ENCODE assay signal across 9 mouse cellular contexts in the genomic region with DNA sequence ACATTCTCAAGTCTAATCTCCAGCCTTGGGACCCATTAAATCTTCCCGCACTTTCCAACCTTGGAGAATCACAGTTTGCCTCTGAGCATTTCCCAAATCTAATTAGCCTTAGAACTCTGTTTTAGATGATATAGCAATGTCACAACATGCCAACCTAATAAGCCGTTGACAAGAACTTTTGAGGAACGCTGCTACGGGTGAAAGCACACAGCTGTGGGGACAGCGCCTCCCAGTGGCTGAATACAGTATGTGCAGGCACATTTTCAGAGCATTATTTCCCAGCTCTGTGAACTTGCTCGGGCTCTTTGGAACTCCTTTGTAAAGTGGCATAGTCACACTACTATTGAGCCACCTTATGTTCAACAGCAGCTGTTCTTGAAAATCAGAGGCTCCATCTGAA.
DNase-seq lines count a peak whose midpoint lies in the region; ATAC-seq and TF ChIP-seq lines count a peak whose summit lies in the region.
"Had no signal": no experiment of that assay in that cellular context is flagged by ENCODE, and none has a peak within 500 bp of the region (broad histone marks: within the 10 kb centered on the region; RNA-seq: fewer than 3 reads in every experiment).

No protein-coding gene starts in this region.

- no peak for ATAC-seq in hindbrain, embryonic 12.5 days (ENCODE audit: low FRiP score)
- ATAC-seq in inflammation-experienced regulatory T-cells, adult 6 months, result peak; percentile 66
- no peak for ATAC-seq in erythroid progenitor cell, adult 5-6 weeks (replicated peaks; ENCODE audit: low FRiP score, poor library complexity, severe bottlenecking)

- H3K27me3 ChIP-seq in hindbrain, embryonic 10.5 days (ENCODE audit: insufficient read depth, poor library complexity, severe bottlenecking), result no peaks in the 10 kb centered on the region
- no peaks in the 10 kb centered on the region for H3K27me3 ChIP-seq in hindbrain, embryonic 12.5 days
- H3K27me3 ChIP-seq in spleen, adult 2 months (ENCODE audit: control insufficient read depth, insufficient read depth, low read length), result no peaks in the 10 kb centered on the region

- H3K27ac ChIP-seq in hindbrain, embryonic 10.5 days, result no peak overlapping the region
- H3K27ac ChIP-seq in hindbrain, embryonic 12.5 days, result no peak overlapping the region
- H3K27ac ChIP-seq in spleen, adult 2 months (ENCODE audit: insufficient read depth, low read length), result no peak overlapping the region
- H3K27ac ChIP-seq in bone marrow, adult 2 months (ENCODE audit: control insufficient read depth, insufficient read depth, low read depth, low read length, poor library complexity), result no peak overlapping the region
- H3K27ac ChIP-seq: macrophage had no signal

- peak; percentile 62 for DNase-seq in hindbrain, embryonic 10.5 days (ENCODE audit: low spot score)
- DNase-seq in spleen, adult 2 months (ENCODE audit: low read depth in 1 of 2, low spot score in 2 of 2), result no peak
- DNase-seq in spleen, adult 12 weeks (ENCODE audit: low spot score), result no peak
- peak; percentile 72 for DNase-seq in retina, embryonic 14.5 days (ENCODE audit: low spot score)

- H3K4me1 ChIP-seq in hindbrain, embryonic 10.5 days (replicated peaks), result 0 out of 2 replicates have a peak, but pooled peaks cover 2% of the 10 kb centered on the region
- H3K4me1 ChIP-seq in hindbrain, embryonic 12.5 days, result no peaks in the 10 kb centered on the region
- no peaks in the 10 kb centered on the region for H3K4me1 ChIP-seq in spleen, adult 2 months (ENCODE audit: control insufficient read depth, insufficient read depth, insufficient read length)
- H3K4me1 ChIP-seq in bone marrow, adult 2 months (ENCODE audit: control insufficient read depth, insufficient read depth, low read length), result no peaks in the 10 kb centered on the region

- peak; percentile 67; the same call in 1 of the 2 replicates for TF ChIP-seq CTCF in spleen, adult 2 months (IDR thresholded peaks at IDR 0.05; ENCODE audit: extremely low read depth, insufficient read depth, insufficient read length, insufficient replicate concordance)
- peak; percentile 89 for TF ChIP-seq CTCF in bone marrow, adult 2 months (IDR thresholded peaks at IDR 0.05; ENCODE audit: control insufficient read depth, insufficient read depth, low read length)

- H3K9me3 ChIP-seq in hindbrain, embryonic 10.5 days, result no peaks in the 10 kb centered on the region
- no peaks in the 10 kb centered on the region for H3K9me3 ChIP-seq in hindbrain, embryonic 12.5 days (replicated peaks)

- no peak overlapping the region for H3K9ac ChIP-seq in hindbrain, embryonic 12.5 days

- no peak overlapping the region for H3K4me2 ChIP-seq in hindbrain, embryonic 12.5 days (replicated peaks)

- no peak overlapping the region for H3K4me3 ChIP-seq in hindbrain, embryonic 10.5 days
- H3K4me3 ChIP-seq in hindbrain, embryonic 12.5 days, result no peak overlapping the region
- H3K4me3 ChIP-seq in spleen, adult 2 months (ENCODE audit: extremely low read depth, insufficient read depth, insufficient read length), result no peak overlapping the region
- no peak overlapping the region for H3K4me3 ChIP-seq in bone marrow, adult 2 months (replicated peaks; ENCODE audit: control insufficient read depth, low read depth, low read length)

- no peaks in the 10 kb centered on the region for H3K36me3 ChIP-seq in hindbrain, embryonic 10.5 days
- no peaks in the 10 kb centered on the region for H3K36me3 ChIP-seq in hindbrain, embryonic 12.5 days
- H3K36me3 ChIP-seq in spleen, adult 2 months (ENCODE audit: control insufficient read depth, insufficient read depth, low read length), result no peaks in the 10 kb centered on the region

- 28% methylated on average over 6 of the region's 6 CpGs for WGBS in hindbrain, embryonic 10.5 days
- 28% methylated on average over 6 of the region's 6 CpGs for WGBS in hindbrain, embryonic 12.5 days
- WGBS in spleen, adult 2 months, result 18% methylated on average over 6 of the region's 6 CpGs
- 16% methylated on average over 6 of the region's 6 CpGs for WGBS in bone marrow, adult 2 months

- no peak for TF ChIP-seq POLR2A in spleen, adult 2 months (IDR thresholded peaks at IDR 0.05; ENCODE audit: low read depth, low read length)
- TF ChIP-seq POLR2A in bone marrow, adult 2 months (IDR thresholded peaks at IDR 0.05; ENCODE audit: borderline replicate concordance, control insufficient read depth, low read depth, low read length), result no peak

Comparison
In these comparisons a context has a peak if more than half of its experiments do, and no peak if none do; other contexts are left out.
1. DNase-seq: peak in hindbrain, embryonic 10.5 days (single experiment) and retina, embryonic 14.5 days (single experiment); none in spleen, adult 2 months (0 of 2) and spleen, adult 12 weeks (single experiment).